Mouse (Mus musculus) thymus, adult 2 months (tissue): ENCODE results near the gene Aarsd1.

ENCODE experiments used
- CTCF ChIP-seq: fragments of 200-500 bp; IDR thresholded peaks from 2 replicates; pipeline ENCODE4 v1.5.1; 2012; ENCODE audit warnings: mild to moderate bottlenecking, control low read depth, low read length, moderate library complexity, borderline replicate concordance; ENCODE audit not compliant: control insufficient read depth, poor library complexity, insufficient read depth; ENCODE audit errors: extremely low read depth
- POLR2A ChIP-seq: fragments of 200-500 bp; IDR thresholded peaks from 2 replicates; pipeline ENCODE4 v1.6.1; 2012; ENCODE audit warnings: mild to moderate bottlenecking, low read length, control low read depth, moderate library complexity; ENCODE audit not compliant: control insufficient read depth, poor library complexity, insufficient read depth; ENCODE audit errors: extremely low read depth

- TF ChIP-seq CTCF, result no peak
- TF ChIP-seq POLR2A, result no peak
Observed at GRCm38 (mm10) chr11:101360651-101361113, 56.7 kb downstream of the Aarsd1 start.
